Mouse (Mus musculus) 3134 (cell line): ENCODE data around the gene Pgpep1.

Experiments used
- DNase-seq: peaks from one replicate; pipeline ENCODE4 v3.0.0-alpha.2; 2011; ENCODE audit warnings: low spot score; ENCODE audit not compliant: insufficient read length; ENCODE audit errors: extremely low read depth

Pgpep1 gene

GRCm38 (mm10) chr8:70691727-70692231 is 31.6 kb upstream of the Pgpep1 start:
- DNase-seq = no peak

DNA sequence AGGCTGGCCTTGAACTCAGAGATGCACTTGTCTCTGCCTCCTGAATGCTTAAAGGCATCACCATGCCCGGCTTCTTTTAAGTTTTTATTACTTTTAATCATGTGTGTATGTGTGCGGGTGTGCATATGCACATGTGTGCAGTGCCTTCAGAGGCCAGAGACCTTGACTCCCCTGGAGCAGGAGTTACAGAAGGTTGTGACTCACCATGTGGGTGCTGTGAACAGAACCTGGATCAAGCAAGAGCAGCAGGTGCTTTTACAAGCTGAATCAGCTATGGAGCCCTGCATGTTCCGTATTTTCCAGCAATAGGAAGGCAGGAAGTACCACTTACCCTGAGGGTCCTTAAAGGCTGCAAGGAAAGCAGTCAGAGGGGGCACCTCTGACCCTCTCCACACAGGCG is 31.0 kb upstream of the Pgpep1 start:
- DNase-seq = no peak

DNA sequence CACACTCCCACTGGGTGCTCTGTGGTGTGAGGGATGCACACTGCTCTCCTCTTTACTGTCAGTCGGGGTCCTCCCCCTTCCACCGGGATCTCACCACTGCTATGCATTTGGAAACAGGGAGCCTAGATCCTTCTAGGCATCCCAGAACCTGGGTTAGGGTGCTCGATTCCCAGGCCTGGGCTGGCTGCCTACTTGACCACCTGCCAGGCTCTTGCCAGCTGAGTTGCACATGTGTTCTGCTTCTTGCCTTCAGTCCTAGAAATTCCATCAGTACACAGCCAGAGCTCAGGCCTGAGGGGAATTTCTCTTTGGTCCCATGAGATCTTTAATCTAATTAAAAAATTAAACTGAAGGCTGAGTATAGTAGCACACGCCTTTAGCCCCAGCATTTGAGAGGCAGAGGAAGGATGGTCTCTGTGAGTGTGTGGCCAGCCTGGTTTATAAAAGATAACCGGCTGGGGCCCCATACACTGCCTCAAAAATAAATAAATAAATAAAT is 29.8 kb upstream of the Pgpep1 start:
- no peak for DNase-seq

GRCm38 (mm10) chr8:70688136-70688535 is 27.9 kb upstream of the Pgpep1 start:
- DNase-seq = no peak

DNA sequence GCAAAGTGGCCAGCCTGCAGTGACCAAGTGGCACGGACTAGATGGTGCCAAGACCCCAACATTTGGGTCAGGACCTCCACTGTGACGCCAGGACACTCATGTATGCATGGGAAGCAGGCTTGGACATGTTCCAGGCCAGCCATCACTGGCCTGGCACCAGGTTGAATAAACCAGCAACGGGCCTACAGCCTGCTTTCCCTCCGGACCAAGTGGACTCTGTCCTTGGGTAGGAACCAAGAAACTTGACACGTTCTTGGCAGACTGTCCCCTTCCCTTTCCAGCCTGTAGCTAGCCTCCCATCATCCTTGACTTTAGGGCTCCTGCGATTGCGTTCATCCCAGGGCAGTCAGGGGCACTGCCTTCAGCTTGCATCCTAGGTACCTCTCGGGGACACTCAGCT is 27.4 kb upstream of the Pgpep1 start:
- peak; percentile 82 for DNase-seq

GRCm38 (mm10) chr8:70684291-70684690 is 24.1 kb upstream of the Pgpep1 start:
- DNase-seq = no peak

DNA sequence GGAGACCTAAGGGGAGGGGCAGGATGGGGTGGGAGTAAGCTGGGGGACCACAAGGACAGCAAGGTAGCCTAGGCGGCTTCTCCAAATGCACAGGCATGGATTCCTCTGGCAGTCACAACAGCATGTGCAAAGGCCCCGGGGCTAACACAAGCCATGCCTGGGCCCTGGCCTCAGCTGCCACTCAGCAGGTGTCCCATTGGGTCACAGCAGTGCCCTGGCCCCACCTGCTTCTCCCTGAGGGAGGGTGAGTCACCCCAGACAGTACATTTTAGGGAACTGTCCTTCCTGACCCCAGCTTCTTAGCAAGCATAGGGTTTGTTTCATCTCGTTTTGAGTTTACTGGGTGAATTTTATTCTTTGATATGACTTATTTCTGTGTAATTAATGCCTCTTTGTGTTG is 22.5 kb upstream of the Pgpep1 start:
- DNase-seq = no peak

DNA sequence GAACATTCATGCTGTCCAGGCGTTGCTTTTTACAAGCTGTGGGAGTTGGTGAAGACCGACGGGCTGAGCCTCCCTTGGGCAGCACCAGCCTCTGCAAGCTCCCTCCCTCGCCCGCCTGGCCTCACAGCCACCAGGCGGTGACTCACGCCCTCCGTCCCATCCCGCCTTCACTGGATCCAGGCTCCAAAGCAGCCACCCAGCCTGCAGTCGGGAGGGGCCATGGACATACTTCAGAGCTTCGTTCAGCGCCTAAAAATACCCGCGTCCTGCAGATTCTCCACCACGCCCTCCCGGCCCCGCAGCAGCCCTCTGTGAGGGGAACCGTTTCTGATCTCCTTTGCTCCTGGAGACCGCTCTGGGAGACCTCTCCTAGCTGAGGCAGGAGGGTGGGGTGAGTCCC is 22.0 kb upstream of the Pgpep1 start:
- DNase-seq = peak; percentile 92

GRCm38 (mm10) chr8:70681410-70681809 is 21.2 kb upstream of the Pgpep1 start:
- DNase-seq = no peak

GRCm38 (mm10) chr8:70680039-70680438 is 19.9 kb upstream of the Pgpep1 start:
- no peak for DNase-seq

- peak; percentile 42 for DNase-seq
Measured at GRCm38 (mm10) chr8:70679404-70679803, 19.2 kb upstream of the Pgpep1 start.

DNA sequence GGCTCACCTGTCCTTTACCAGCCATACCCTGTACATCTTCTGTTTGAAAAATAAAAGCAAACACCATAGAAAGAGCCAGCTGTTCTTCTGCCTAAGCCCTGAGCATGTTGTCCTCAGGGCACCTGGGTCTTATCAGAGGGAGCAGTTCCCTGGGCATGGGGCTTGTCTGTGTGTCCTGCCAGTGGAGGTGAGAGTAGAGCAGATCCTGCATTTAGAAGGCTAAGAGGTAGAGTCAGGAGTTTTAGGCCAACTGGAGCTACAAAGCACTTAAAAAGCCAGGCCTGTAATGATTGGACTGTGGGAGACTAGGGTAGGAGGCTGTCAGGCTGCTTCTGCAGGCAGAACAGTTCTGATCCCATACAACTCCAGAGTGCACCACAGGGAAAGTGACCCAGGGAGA is 18.5 kb upstream of the Pgpep1 start:
- DNase-seq = no peak

DNA sequence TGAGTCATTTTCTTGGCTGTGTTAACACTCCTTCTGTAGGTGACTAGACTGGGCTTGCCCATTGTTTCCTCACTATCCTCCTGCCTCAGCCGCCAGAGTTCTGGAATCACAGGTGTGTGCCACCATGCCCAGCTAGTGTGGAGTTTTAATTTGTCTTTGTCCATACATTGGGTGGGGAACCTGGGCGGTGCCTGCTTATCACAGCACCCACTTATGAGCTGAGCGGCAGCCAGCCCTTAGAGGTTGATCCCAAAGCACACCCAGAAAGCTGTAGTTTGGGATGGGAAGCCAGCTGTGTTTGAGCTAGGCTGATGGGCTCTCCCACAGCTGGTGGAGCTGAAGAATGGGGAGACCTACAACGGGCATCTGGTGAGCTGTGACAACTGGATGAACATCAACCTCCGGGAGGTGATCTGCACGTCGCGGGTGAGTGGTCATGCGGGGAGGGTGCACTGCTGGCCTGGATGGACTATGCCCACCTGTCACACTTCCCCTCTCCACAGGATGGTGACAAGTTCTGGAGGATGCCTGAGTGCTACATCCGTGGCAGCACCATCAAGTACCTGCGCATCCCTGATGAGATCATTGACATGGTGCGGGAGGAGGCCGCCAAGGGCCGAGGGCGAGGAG is 17.4 kb upstream of the Pgpep1 start:
- DNase-seq = no peak

GRCm38 (mm10) chr8:70675336-70675735 is 15.1 kb upstream of the Pgpep1 start:
- DNase-seq = no peak

- no peak for DNase-seq
Measured at GRCm38 (mm10) chr8:70674716-70675115, 14.5 kb upstream of the Pgpep1 start.

DNA sequence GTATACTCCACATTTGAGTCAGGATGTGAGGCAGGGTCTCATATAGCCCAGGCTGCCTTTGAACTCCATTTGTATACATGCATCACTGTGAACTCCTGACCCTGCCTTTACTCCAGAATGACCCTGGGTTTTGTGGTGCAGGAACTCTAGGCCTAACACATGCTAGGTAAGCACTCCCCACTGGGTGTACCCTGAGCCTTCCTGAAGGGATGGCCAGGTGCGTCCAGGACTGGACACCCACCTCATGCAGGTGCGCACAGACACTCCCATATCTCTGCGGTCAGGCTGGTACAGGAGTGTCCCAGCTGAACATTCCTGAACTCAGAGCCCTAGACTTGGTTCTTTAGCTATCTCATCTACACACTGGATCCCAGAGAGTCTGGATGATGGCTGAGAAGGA is 13.9 kb upstream of the Pgpep1 start:
- DNase-seq = no peak

- DNase-seq = peak; percentile 95
Measured at GRCm38 (mm10) chr8:70673079-70673856, 13.1 kb upstream of the Pgpep1 start, which contains the start of gene Lsm4. Gene Lsm4 (plus strand): TSS chr8:70673248.

DNA sequence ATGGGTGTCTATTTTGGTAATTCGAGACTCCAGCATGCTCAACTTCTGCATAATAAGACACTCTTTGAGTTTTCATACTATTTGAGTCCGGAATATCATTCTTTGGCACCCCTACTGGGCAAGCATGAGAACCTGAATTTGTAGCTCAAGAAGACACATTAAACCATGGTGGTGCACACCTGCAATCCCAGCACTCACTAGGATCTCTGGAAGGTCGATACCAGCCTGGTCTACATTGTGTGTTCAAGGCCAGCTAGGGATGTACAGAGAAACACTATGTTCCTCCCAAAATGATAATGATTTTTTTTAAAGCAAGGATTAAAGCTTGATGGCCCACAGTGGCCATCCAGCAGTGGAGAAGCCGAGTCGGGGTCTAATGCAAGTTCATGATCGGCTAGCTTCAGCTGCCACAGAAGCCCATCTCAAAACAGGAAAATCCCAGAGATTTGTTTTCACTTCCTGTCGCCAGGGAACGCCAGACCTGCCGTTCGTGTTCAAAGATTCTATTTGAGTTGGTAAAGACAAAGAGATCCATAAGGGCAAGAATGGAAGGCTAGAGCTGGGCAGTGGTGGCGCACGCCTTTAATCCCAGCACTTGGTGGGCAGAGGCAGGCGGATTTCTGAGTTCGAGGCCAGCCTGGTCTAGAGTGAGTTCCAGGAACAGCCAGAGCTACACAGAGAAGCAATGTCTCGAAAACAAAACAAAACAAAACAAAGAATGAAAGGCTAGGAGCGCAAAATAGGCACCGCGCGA is 12.3 kb upstream of the Pgpep1 start:
- DNase-seq = no peak

DNA sequence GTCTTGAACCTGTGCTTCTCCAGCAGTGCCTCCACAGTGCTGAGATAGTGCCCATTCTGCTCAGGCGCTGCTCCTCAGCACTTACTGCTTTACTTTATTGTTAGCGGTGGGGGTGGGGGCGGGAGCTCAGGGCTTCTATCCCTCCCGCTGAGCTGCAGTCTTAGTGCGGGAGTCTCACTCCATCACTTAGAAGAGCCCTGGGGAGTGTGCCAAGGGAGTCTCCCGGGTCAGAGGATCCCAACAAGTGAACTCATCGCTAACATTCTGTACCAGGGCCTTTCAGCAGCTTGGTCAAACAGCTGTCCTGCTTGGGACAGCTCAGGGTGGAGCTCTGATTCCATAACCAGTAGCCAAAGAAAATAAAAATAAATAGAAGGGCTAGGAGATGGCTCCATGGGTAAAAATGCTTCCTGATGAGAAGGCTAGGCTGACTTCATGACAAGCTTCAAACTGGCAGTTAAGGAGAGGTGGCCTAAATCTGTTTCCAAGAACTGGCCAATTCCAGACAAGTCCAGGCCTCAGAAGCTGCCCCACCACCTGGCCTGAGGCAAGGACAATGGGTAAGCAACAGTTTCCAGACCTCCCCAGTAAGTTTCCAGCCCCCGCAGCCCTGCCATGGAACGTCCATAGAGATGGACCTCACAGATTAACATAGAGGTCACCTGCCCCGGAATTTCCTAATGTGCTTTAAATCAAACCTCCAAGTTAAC is 11.6 kb upstream of the Pgpep1 start:
- peak; percentile 65 for DNase-seq

- DNase-seq = peak; percentile 81
Measured at GRCm38 (mm10) chr8:70667071-70667470, 6.9 kb upstream of the Pgpep1 start.

DNA sequence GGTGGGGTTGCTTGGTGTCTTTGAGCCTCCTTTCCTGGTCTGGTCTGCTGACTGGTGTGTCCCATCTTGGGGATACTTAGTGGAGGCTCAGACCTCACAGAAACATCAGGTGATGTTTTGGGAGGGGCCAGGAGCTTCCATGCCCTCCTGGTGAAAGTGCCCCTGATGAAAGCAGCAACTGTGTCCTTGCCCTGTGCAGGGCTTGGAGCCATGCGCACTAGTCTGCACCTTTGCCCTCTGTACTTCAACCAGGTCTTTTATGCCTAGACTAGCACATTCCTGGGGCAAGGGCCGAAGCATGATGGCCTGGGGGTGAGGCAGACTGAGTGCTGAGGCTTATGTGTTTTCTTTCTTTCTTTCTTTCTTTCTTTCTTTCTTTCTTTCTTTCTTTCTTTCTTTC is 5.4 kb upstream of the Pgpep1 start:
- no peak for DNase-seq
